Comparison of ENCODE assay signal across 11 mouse cellular contexts in genomic region chr11:22719570-22719969, GRCm38 (mm10).
DNase-seq lines count a peak whose midpoint lies in the region; ATAC-seq and TF ChIP-seq lines count a peak whose summit lies in the region.
"Had no signal": no experiment of that assay in that cellular context is flagged by ENCODE, and none has a peak within 500 bp of the region (broad histone marks: within the 10 kb centered on the region; RNA-seq: fewer than 3 reads in every experiment).

No protein-coding gene starts in this region.

- 0 out of 2 replicates have a peak, but pooled peaks have one; percentile 47 for ATAC-seq in embryonic facial prominence, embryonic 12.5 days (ENCODE audit: insufficient number of reproducible peaks, insufficient read depth, low FRiP score, low TSS enrichment)
- 0 out of 2 replicates have a peak, but pooled peaks have one; percentile 55 for ATAC-seq in neural tube, embryonic 15.5 days (ENCODE audit: low FRiP score)
- no peak for ATAC-seq in activated CD4-positive, CD25-positive, alpha-beta regulatory T cell, adult 4 months
- ATAC-seq: forebrain, embryonic 16.5 days had no signal

- H3K9ac ChIP-seq in embryonic facial prominence, embryonic 12.5 days: no peak overlapping the region
- H3K9ac ChIP-seq in neural tube, embryonic 15.5 days (replicated peaks): no peak overlapping the region
- H3K9ac ChIP-seq: midbrain, embryonic 12.5 days had no signal

- no peaks in the 10 kb centered on the region for H3K36me3 ChIP-seq in embryonic facial prominence, embryonic 12.5 days
- H3K36me3 ChIP-seq in embryonic facial prominence, embryonic 10.5 days (replicated peaks): no peaks in the 10 kb centered on the region
- no peaks in the 10 kb centered on the region for H3K36me3 ChIP-seq in neural tube, embryonic 15.5 days
- H3K36me3 ChIP-seq: midbrain, embryonic 12.5 days had no signal

- no peak for DNase-seq in embryonic facial prominence, embryonic 10.5 days (ENCODE audit: low spot score)
- DNase-seq in neural tube, embryonic 10.5 days (ENCODE audit: extremely low spot score, low spot score): no peak
- peak; percentile 23 to 44 for DNase-seq in layer of hippocampus, adult 2 months (ENCODE audit: low spot score in 2 of 2)
- DNase-seq in telencephalon, adult 2 months (ENCODE audit: low read depth, low spot score): peak; percentile 55
- DNase-seq in cerebellum, adult 11-12 months: no peak
- DNase-seq: liver had no signal

- no peaks in the 10 kb centered on the region for H3K4me1 ChIP-seq in embryonic facial prominence, embryonic 12.5 days
- 0 out of 2 replicates have a peak, but pooled peaks cover 4% of the 10 kb centered on the region for H3K4me1 ChIP-seq in embryonic facial prominence, embryonic 10.5 days
- H3K4me1 ChIP-seq in neural tube, embryonic 15.5 days: no peaks in the 10 kb centered on the region
- H3K4me1 ChIP-seq: midbrain, embryonic 12.5 days had no signal

- H3K4me3 ChIP-seq in embryonic facial prominence, embryonic 12.5 days: no peak overlapping the region
- H3K4me3 ChIP-seq in embryonic facial prominence, embryonic 10.5 days: no peak overlapping the region
- no peak overlapping the region for H3K4me3 ChIP-seq in neural tube, embryonic 15.5 days (replicated peaks)
- no peak overlapping the region for H3K4me3 ChIP-seq in layer of hippocampus, adult 2 months
- H3K4me3 ChIP-seq: midbrain, embryonic 12.5 days had no signal

- no peaks in the 10 kb centered on the region for H3K27me3 ChIP-seq in embryonic facial prominence, embryonic 12.5 days
- no peaks in the 10 kb centered on the region for H3K27me3 ChIP-seq in embryonic facial prominence, embryonic 10.5 days (replicated peaks; ENCODE audit: low read depth, poor library complexity, severe bottlenecking)
- H3K27me3 ChIP-seq in neural tube, embryonic 15.5 days (replicated peaks): no peaks in the 10 kb centered on the region
- H3K27me3 ChIP-seq: midbrain, embryonic 12.5 days had no signal

- no peaks in the 10 kb centered on the region for H3K9me3 ChIP-seq in embryonic facial prominence, embryonic 12.5 days
- no peaks in the 10 kb centered on the region for H3K9me3 ChIP-seq in embryonic facial prominence, embryonic 10.5 days
- H3K9me3 ChIP-seq in neural tube, embryonic 15.5 days (replicated peaks): no peaks in the 10 kb centered on the region
- H3K9me3 ChIP-seq: midbrain, embryonic 12.5 days had no signal

- TF ChIP-seq CTCF in layer of hippocampus, adult 2 months (conservative IDR thresholded peaks at IDR 0.05): no peak

- no peak overlapping the region for H3K4me2 ChIP-seq in embryonic facial prominence, embryonic 12.5 days (replicated peaks)
- H3K4me2 ChIP-seq in neural tube, embryonic 15.5 days: no peak overlapping the region
- H3K4me2 ChIP-seq: midbrain, embryonic 12.5 days had no signal

- no peak overlapping the region for H3K27ac ChIP-seq in embryonic facial prominence, embryonic 12.5 days
- no peak overlapping the region for H3K27ac ChIP-seq in embryonic facial prominence, embryonic 10.5 days (replicated peaks)
- H3K27ac ChIP-seq in neural tube, embryonic 15.5 days (replicated peaks): no peak overlapping the region
- peak overlapping the region; percentile 90 for H3K27ac ChIP-seq in layer of hippocampus, adult 2 months
- H3K27ac ChIP-seq: midbrain, embryonic 12.5 days had no signal

- WGBS in embryonic facial prominence, embryonic 12.5 days: 74% methylated on average over 4 of the region's 4 CpGs
- WGBS in embryonic facial prominence, embryonic 10.5 days: 84% methylated on average over 4 of the region's 4 CpGs
- 77% methylated on average over 4 of the region's 4 CpGs for WGBS in neural tube, embryonic 15.5 days

Comparison
In these comparisons a context has a peak if more than half of its experiments do, and no peak if none do; other contexts are left out.
1. DNase-seq: peak in layer of hippocampus, adult 2 months (2 of 2) and telencephalon, adult 2 months (single experiment); none in embryonic facial prominence, embryonic 10.5 days (single experiment), neural tube, embryonic 10.5 days (single experiment) and cerebellum, adult 11-12 months (single experiment).